Mouse (Mus musculus) ES-Bruce4 (cell line): ENCODE data around the gene Spin1. TPM values are rescaled to one million over a fixed set of nuclear protein-coding genes. Genes with fewer than 3 reads are reported as not detected.
A peak's percentile ranks its signal among the peaks of the same experiment; 100 is the strongest.
"Not testable (repeated sequence)": the region's sequence is repeated elsewhere in the genome, so short reads cannot be mapped to it uniquely, and the experiment has no call there.

Source experiments
- H3K27ac ChIP-seq: 2 replicates; pipeline ENCODE4 v1.5.1; 2012; ENCODE audit warnings: low read length, inconsistent platforms; ENCODE audit not compliant: insufficient read depth
- H3K27me3 ChIP-seq: 2 replicates; pipeline ENCODE4 v1.6.1; 2012; ENCODE audit warnings: mild to moderate bottlenecking, low read length, inconsistent platforms; ENCODE audit not compliant: control insufficient read depth, poor library complexity, insufficient read depth, severe bottlenecking
- H3K36me3 ChIP-seq: 2 replicates; pipeline ENCODE4 v1.6.1; 2012; ENCODE audit warnings: inconsistent platforms, mild to moderate bottlenecking, low read length, moderate library complexity; ENCODE audit not compliant: control insufficient read depth, poor library complexity, insufficient read depth, severe bottlenecking
- H3K4me1 ChIP-seq: one replicate; pipeline ENCODE4 v1.8.1; 2011; ENCODE audit warnings: low read length; ENCODE audit not compliant: control insufficient read depth, insufficient read depth
- H3K4me3 ChIP-seq: 2 replicates; pipeline ENCODE4 v1.5.1; 2011; ENCODE audit warnings: low read depth, mild to moderate bottlenecking, low read length
- H3K9ac ChIP-seq: 2 replicates; pipeline ENCODE4 v1.6.1; 2012; ENCODE audit warnings: low read depth, mild to moderate bottlenecking, inconsistent platforms; ENCODE audit not compliant: poor library complexity, severe bottlenecking
- H3K9me3 ChIP-seq: replicated peaks from 2 replicates; pipeline ENCODE4 v1.6.1; 2012; ENCODE audit warnings: mild to moderate bottlenecking, low read length, inconsistent platforms; ENCODE audit not compliant: control insufficient read depth, poor library complexity, insufficient read depth, severe bottlenecking
- CTCF ChIP-seq: IDR thresholded peaks from one replicate; pipeline ENCODE4 v1.8.1; 2011; ENCODE audit warnings: low read depth, low read length
- EP300 ChIP-seq: IDR thresholded peaks from 2 replicates; pipeline ENCODE4 v1.6.1; 2011; ENCODE audit warnings: low read depth, low read length; ENCODE audit not compliant: insufficient read depth
- POLR2A ChIP-seq: IDR thresholded peaks from one replicate; pipeline ENCODE4 v1.8.1; 2011; ENCODE audit warnings: low read length; ENCODE audit not compliant: insufficient read depth
- polyA plus RNA-seq: library from polyadenylated mRNA; stranded (reverse); fragments of >200 nt; gene quantifications from 2 replicates; pipeline ENCODE4 v1.2.4, GENCODE M21; 2011; ENCODE audit warnings: low read depth; ENCODE audit not compliant: missing spikeins, insufficient read depth, insufficient read length

Spin1 gene
- polyA plus RNA-seq, 1 experiment = 72.3 TPM

- Histone ChIP-seq H3K27me3 (no peaks in the 10 kb centered on the region), H3K9me3 (peaks cover 55% of the 10 kb centered on the region), H3K4me3 (no peak overlapping the region), H3K36me3 (peaks cover 6% of the 10 kb centered on the region), H3K27ac (no peak overlapping the region), H3K4me1 (no peaks in the 10 kb centered on the region), H3K9ac (no peak overlapping the region)
- TF ChIP-seq POLR2A (no peak), EP300 (no peak), CTCF (no peak)
These were observed 5.4 kb downstream of the Spin1 start for GRCm38 (mm10) chr13:51105861-51106655.

GRCm38 (mm10) chr13:51106816-51107215 is 6.1 kb downstream of the Spin1 start:
- H3K9me3 ChIP-seq = peaks cover 63% of the 10 kb centered on the region
- H3K4me1 ChIP-seq = no peaks in the 10 kb centered on the region
- peaks cover 7% of the 10 kb centered on the region for H3K36me3 ChIP-seq
- H3K27ac ChIP-seq = no peak overlapping the region
- no peak overlapping the region for H3K4me3 ChIP-seq
- no peak for TF ChIP-seq EP300
- TF ChIP-seq CTCF = no peak
- TF ChIP-seq POLR2A = no peak
- no peaks in the 10 kb centered on the region for H3K27me3 ChIP-seq
- no peak overlapping the region for H3K9ac ChIP-seq

- no peaks in the 10 kb centered on the region for H3K4me1 ChIP-seq
- H3K4me3 ChIP-seq = no peak overlapping the region
- TF ChIP-seq POLR2A (no peak), EP300 (no peak), CTCF (no peak)
- H3K27ac ChIP-seq = no peak overlapping the region
- no peaks in the 10 kb centered on the region for H3K27me3 ChIP-seq
- peaks cover 7% of the 10 kb centered on the region for H3K36me3 ChIP-seq
- peaks cover 40% of the 10 kb centered on the region for H3K9me3 ChIP-seq
- H3K9ac ChIP-seq = no peak overlapping the region
These were observed 8.8 kb downstream of the Spin1 start for GRCm38 (mm10) chr13:51109517-51109916.

- H3K4me1 ChIP-seq, H3K27me3 ChIP-seq, H3K36me3 ChIP-seq, H3K4me3 ChIP-seq, H3K9ac ChIP-seq: not testable (repeated sequence)
- peak overlapping the region; percentile 33; the same call in 1 of the 2 replicates for H3K27ac ChIP-seq
- peaks cover 24% of the 10 kb centered on the region for H3K9me3 ChIP-seq
These were observed 13.7 kb downstream of the Spin1 start for GRCm38 (mm10) chr13:51114398-51114797.

GRCm38 (mm10) chr13:51115762-51116161 is 15.1 kb downstream of the Spin1 start:
- H3K4me3 ChIP-seq = no peak overlapping the region
- no peak overlapping the region for H3K9ac ChIP-seq
- peaks cover 4% of the 10 kb centered on the region for H3K36me3 ChIP-seq
- H3K27ac ChIP-seq = peak overlapping the region; percentile 1; the same call in 1 of the 2 replicates
- H3K4me1 ChIP-seq = peaks cover 7% of the 10 kb centered on the region
- H3K9me3 ChIP-seq = peaks cover 11% of the 10 kb centered on the region
- TF ChIP-seq POLR2A (no peak), EP300 (no peak), CTCF (no peak)
- H3K27me3 ChIP-seq = no peaks in the 10 kb centered on the region

GRCm38 (mm10) chr13:51120734-51121133 is 20.1 kb downstream of the Spin1 start:
- Histone ChIP-seq H3K27ac (peak overlapping the region; percentile 73), H3K4me3 (no peak overlapping the region), H3K9ac (no peak overlapping the region), H3K36me3 (0 out of 2 replicates have a peak, but pooled peaks cover 4% of the 10 kb centered on the region), H3K27me3 (no peaks in the 10 kb centered on the region), H3K4me1 (peaks cover 12% of the 10 kb centered on the region), H3K9me3 (no peaks in the 10 kb centered on the region)
- TF ChIP-seq CTCF = no peak
- no peak for TF ChIP-seq POLR2A
- no peak for TF ChIP-seq EP300
